Mouse (Mus musculus) mature B cell (primary cell): ENCODE measurements around the gene Oas1c.

Source experiments
- in situ Hi-C: fragments of 300-500 bp; cut with MboI; formaldehyde crosslinking; loops from 2 replicates; pipeline ENCODE4 v1.14.3; 2019

The Oas1c gene

GRCm38 (mm10) chr5:120781646-120782045 lies 30.7 kb downstream of the Oas1c start:
- in situ Hi-C loops, result no loop called here

- in situ Hi-C loops, result no loop called here
Observed at GRCm38 (mm10) chr5:120779922-120780321, 32.4 kb downstream of the Oas1c start.

- in situ Hi-C loops, result no loop called here
Observed at GRCm38 (mm10) chr5:120778941-120779340, 33.4 kb downstream of the Oas1c start.

DNA sequence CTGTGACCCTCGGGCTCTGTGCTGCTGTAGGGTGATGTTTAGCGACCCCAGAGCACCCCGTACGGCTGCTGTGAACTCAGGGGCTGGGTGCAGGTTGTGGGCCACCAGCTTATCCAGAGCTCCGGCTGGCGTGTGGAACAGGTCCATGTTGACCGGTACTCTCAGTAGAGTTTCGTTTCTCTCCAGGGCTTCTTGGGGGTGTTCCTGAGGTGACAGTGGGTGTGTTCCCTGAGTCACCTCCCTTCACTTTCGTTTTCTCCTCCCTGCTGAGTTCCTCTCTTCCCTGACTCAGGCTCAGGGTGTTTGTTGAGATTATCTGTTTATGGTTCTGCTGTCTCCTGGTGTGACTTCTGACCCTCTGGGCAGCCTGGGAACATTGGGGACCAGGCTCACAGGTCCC lies 34.8 kb downstream of the Oas1c start, which contains the start of gene Oas3:
Gene Oas3, minus strand, starts transcription at position 184 of the 400 bp plus-strand sequence.
- in situ Hi-C loops, result no loop called here

GRCm38 (mm10) chr5:120776801-120777200 lies 35.5 kb downstream of the Oas1c start:
- in situ Hi-C loops, result no loop called here

GRCm38 (mm10) chr5:120775287-120775985 lies 36.9 kb downstream of the Oas1c start:
- in situ Hi-C loops, result no loop called here

GRCm38 (mm10) chr5:120769396-120769795 lies 42.9 kb downstream of the Oas1c start:
- in situ Hi-C loops, result no loop called here

GRCm38 (mm10) chr5:120765010-120765409 lies 47.3 kb downstream of the Oas1c start:
- in situ Hi-C loops, result no loop called here

DNA sequence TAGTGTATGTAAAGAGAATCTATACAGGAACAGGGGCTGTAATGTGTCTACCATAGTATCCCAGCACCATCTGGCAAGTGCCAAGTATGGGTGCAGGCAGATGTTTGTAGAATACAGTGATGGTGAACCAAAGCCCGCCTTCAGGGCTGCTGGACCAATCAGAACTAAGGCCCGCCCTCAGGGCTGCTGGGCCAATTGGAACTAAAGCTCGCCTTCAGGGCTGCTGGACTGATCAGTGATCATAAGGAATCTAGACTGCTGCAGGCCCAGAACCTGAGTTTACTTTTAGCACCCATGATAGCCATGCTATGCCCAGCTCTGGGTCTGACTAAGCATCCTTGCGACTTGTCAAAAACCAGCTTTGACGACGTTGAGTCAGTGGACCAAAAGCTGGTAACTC lies 50.4 kb downstream of the Oas1c start:
- in situ Hi-C loops, result no loop called here

DNA sequence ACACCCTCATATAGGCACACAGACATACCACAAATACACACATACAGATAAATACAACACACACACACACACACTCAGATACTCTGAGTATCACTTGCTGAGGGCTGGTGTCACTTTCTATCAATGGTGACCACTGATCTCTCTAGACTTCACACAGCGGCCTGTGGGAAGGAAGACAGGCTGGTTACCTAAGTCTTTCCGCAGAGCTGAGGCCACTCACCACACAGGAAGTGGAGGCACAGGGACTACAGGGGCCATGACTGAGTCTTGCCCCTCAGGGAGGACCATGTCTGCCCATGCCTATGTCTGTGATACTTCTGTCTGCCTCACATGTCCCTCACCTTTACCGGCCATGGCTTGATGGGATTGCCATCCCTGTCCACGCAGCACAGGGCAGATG lies 58.1 kb downstream of the Oas1c start:
- in situ Hi-C loops, result no loop called here

DNA sequence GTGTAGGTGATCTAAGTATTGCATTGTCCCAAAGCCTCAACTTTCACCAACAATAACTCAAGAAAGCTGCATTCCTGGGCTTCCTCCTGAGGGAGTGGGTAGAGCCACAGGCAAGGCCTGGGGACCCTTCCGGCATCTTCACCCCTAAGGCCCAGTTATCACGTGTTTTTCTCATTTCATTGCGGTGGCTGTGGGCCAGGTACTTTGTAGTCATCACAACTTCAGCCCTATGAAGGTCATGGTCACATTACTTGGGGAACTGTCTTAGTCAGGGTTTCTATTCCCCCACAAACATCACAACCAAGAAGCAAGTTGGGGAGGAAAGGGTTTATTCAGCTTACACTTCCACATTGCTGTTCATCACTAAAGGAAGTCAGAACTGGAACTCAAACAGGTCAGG lies 59.5 kb downstream of the Oas1c start:
- in situ Hi-C loops, result no loop called here

- in situ Hi-C loops, result no loop called here
Observed at GRCm38 (mm10) chr5:120751206-120751605, 61.1 kb downstream of the Oas1c start.
